Mouse (Mus musculus) embryonic fibroblast, embryonic 13.5 days (primary cell): ENCODE measurements around the gene Srsf5. TPM values are rescaled to one million over a fixed set of nuclear protein-coding genes. Genes with fewer than 3 reads are reported as not detected.
"Not testable (repeated sequence)": the region's sequence is repeated elsewhere in the genome, so short reads cannot be mapped to it uniquely, and the experiment has no call there.

Experiments
- H3K27ac ChIP-seq: 2 replicates; pipeline ENCODE4 v1.5.1; 2012; ENCODE audit warnings: low read length, control low read depth, inconsistent platforms; ENCODE audit not compliant: insufficient read depth
- H3K4me1 ChIP-seq: 2 replicates; pipeline ENCODE4 v1.6.1; 2011; ENCODE audit warnings: low read length; ENCODE audit not compliant: control insufficient read depth, insufficient read depth
- H3K4me3 ChIP-seq: 2 replicates; pipeline ENCODE4 v1.5.1; 2011; ENCODE audit warnings: mild to moderate bottlenecking, control low read depth, low read length; ENCODE audit not compliant: insufficient read depth
- CTCF ChIP-seq: IDR thresholded peaks from 2 replicates; pipeline ENCODE4 v1.5.1; 2011; ENCODE audit warnings: mild to moderate bottlenecking, control low read depth, low read length, moderate library complexity, borderline replicate concordance; ENCODE audit not compliant: insufficient read depth
- POLR2A ChIP-seq: IDR thresholded peaks from 2 replicates; pipeline ENCODE4 v1.6.1; 2011; ENCODE audit warnings: low read depth, mild to moderate bottlenecking, control low read depth, low read length, moderate library complexity
- polyA plus RNA-seq: library from polyadenylated mRNA; stranded (reverse); fragments of >200 nt; gene quantifications from 2 replicates; pipeline ENCODE4 v1.2.4, GENCODE M21; 2011; ENCODE audit warnings: low read depth; ENCODE audit not compliant: missing spikeins, insufficient read length

Gene Srsf5
- polyA plus RNA-seq, 1 experiment = 457 TPM

DNA sequence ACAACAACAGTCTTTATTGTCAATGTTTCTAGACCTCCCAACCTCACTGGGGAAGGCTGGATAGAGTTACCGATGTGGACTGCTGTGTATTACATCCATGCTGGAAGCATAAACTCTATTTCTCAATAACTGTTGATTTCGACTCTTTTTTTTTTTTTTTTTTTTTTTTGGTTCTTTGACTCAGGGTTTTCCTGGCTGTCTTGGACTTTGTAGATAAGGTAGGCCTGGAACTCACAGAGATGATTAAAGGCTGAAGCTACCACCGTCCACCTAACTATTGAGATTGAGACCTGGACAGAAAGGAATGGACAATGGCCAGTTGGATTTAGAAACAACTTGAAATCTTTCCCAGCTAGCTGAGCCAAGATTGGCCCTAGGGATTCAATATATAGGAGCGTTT lies 1.1 kb upstream of the Srsf5 start:
- no peak overlapping the region for H3K4me3 ChIP-seq
- no peak overlapping the region for H3K27ac ChIP-seq
- TF ChIP-seq POLR2A (no peak), CTCF (no peak)
- H3K4me1 ChIP-seq = peaks cover 6% of the 10 kb centered on the region

DNA sequence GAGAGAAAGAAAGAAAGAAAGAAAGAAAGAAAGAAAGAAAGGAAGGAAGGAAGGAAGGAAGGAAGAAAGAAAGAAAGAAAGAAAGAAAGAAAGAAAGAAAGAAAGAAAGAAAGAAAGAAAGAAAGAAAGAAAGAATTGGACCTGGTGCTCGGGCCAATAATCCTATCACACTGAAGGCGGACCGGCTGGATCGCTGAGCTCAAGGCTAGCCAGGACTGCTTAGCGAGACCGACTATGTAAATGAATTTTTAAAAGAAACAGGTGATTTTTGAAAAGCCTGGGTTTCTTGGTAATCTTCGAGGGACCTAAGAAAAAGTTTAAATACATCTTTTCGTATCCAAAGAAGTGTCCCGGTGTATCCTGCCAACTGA lies 356 bp upstream of the Srsf5 start:
- not testable (repeated sequence) for H3K4me1 ChIP-seq, H3K27ac ChIP-seq
- H3K4me3 ChIP-seq = peak overlapping the region; percentile 35

DNA sequence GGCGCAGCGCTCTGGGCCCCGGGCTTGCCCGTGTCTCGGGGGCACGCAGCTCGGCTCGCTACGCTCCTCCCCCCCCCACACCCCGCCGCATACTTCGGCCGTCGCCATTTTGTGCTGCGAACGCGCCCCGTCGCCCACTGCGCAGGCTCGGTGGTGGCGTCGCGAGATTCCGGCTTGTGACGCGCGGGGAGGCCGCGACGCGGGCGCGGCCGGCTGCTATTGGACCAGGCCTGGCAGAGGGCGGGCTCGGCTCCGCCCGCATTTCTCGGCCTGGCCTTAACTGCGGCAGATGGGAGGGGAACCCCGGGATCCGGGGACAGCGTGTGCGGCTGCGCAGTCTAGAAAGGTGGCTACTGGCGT lies 672 bp downstream of the Srsf5 start:
- peak overlapping the region; percentile 92 for H3K4me3 ChIP-seq
- TF ChIP-seq POLR2A (peak; percentile 56; the same call in 1 of the 2 replicates), CTCF (no peak)
- peaks cover 7% of the 10 kb centered on the region for H3K4me1 ChIP-seq
- H3K27ac ChIP-seq = peak overlapping the region; percentile 86

DNA sequence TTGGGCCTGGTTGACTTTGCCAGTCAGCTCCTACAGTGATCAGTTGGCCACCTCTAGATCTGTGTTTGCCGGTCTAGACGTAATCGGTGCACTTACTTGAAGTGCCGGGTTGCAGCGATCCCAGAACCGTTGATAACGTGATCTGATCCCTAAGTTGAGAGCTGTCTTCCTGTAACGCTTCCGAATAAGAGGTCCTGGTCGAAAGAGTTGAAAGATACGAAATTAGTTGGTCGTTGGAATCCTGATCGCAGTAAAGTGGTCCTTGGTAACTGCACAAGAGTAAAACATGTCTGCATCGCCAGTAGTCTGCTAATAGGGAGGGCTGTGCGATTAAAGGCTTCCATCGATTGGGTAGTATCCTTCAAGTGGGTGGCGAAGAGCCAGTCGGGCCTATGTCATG lies 2.9 kb downstream of the Srsf5 start:
- H3K27ac ChIP-seq = no peak overlapping the region
- H3K4me1 ChIP-seq = peaks cover 12% of the 10 kb centered on the region
- H3K4me3 ChIP-seq = 0 out of 2 replicates have a peak overlapping the region, but pooled peaks have one; percentile 3
- no peak for TF ChIP-seq CTCF
- no peak for TF ChIP-seq POLR2A

DNA sequence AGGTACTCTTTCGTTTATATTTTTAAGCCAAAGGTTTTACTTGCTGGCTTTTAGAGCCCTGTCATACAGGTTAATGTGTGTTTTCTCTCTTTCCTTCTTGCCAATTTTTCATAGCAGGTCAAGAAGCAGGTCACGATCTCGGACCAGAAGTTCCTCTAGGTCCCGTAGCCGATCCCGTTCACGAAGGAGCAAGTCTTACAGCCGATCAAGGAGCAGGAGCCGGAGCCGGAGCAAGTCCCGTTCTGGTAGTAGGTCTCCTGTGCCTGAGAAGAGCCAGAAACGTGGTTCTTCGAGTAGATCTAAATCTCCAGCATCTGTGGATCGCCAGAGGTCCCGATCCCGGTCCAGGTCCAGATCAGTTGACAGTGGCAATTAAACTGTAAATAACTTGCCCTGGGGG lies 4.3 kb downstream of the Srsf5 start:
- not testable (repeated sequence) for H3K27ac ChIP-seq, H3K4me3 ChIP-seq
- H3K4me1 ChIP-seq = peaks cover 14% of the 10 kb centered on the region

DNA sequence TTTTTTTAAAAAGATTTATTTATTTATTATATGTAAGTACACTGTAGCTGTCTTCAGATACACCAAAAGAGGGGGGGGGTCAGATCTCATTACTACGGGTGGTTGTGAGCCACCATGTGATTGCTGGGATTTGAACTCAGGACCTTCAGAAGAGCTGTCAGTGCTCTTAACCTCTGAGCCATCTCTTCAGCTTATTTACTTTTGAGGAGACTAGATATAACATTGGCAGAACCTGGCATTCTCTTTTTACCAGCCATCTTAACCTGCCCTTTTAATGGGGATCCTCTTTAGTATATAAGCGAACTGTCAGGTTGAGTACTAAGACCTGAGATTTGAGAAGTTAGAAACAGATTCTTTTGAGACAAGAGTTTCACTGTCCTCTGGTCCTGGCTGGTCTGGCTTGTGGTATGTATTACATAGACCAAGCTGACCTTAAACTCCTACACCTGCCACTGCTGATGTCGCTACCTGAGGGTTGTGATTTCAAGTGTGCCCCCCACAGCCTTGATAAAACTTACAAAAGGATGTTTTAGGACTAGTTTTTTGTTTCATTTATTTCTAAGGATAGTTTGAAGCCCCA lies 6.4 kb downstream of the Srsf5 start:
- TF ChIP-seq CTCF = no peak
- TF ChIP-seq POLR2A = no peak
- no peak overlapping the region for H3K4me3 ChIP-seq
- peaks cover 14% of the 10 kb centered on the region for H3K4me1 ChIP-seq
- H3K27ac ChIP-seq = no peak overlapping the region

DNA sequence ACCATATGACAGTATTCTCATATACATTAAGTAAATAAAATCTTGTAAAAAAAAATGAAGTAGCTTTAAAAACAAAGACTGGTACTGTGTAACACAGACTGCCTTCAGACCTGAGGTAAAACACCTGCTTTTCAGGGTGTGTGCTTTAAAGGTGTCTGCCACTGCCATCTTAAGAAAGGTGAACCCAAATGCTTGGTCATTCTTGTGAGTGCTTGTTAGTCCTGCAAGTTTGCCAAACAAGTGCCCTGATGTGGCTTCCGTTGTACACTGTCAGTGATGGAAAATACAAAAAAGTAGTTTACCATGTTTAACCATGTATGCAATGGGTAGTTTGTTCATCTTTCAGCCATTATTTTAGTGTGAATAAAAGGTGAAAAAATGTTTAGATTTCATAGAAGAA lies 7.2 kb downstream of the Srsf5 start:
- H3K27ac ChIP-seq = no peak overlapping the region
- H3K4me3 ChIP-seq = no peak overlapping the region
- TF ChIP-seq POLR2A (no peak), CTCF (no peak)
- H3K4me1 ChIP-seq = peaks cover 12% of the 10 kb centered on the region

DNA sequence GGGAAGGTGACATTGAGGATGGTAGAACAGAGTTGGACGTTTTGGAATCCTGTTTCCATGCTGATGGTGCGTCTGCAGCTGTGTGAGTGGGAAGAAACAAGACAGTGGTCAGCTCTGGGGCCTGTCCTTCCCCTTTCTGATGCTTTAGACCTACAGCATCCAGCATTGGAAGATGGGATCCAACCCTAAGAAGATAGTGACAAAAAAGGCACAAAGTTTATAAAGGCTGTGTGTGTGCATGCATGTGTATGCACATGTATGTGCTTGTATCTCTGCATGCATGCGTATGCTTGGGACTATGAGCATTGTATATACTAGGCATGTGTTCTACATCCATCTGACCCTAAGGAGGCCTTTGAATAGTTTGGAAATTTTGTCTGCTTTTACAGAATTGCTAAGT lies 10.7 kb downstream of the Srsf5 start:
- no peak overlapping the region for H3K4me3 ChIP-seq
- no peak for TF ChIP-seq CTCF
- TF ChIP-seq POLR2A = no peak

DNA sequence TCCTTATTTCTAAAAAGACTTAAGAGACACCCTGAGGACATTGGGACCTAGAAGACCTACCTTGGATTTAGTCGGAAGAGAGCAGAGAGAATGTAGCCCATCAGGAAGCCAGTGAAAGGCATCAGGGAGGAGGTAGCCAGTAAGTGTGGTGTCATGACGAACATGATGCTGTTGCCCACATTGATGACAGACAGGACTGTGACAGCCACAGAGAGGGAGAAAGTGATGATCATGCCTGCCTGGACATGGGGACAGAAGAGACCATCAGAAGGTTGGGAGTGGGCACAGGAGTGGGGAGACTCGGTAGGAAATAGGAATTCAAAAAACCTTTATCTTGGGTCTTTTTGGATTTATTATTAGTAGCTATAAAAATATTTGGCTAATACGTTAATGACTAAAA lies 12.7 kb downstream of the Srsf5 start:
- TF ChIP-seq POLR2A (no peak), CTCF (no peak)
- Histone ChIP-seq H3K27ac (no peak overlapping the region), H3K4me3 (no peak overlapping the region), H3K4me1 (peaks cover 2% of the 10 kb centered on the region; the same call in 1 of the 2 replicates)

More for the DNA sequence above, 10.7 kb downstream of the Srsf5 start:
- Histone ChIP-seq H3K27ac (no peak overlapping the region), H3K4me1 (peaks cover 6% of the 10 kb centered on the region; the same call in 1 of the 2 replicates)

DNA sequence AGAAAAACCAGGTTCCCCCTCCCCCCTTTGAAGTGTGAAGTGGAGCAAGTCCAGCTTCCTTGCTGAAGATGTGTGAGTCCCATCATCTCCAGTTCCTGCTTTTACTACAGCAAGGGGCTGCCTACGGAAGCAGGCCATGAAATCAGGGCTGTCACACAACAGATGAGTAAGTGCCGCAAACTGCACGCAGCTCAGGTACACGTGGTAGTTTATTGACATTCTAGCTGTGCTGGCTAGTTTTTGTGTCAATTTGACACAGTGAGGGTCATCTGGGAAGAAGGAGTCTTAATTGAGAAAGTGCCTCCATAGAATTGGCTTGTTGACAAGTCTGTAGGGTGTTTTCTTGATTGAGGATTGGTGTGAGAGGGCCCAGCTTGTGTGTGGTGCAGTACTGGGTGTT lies 17.3 kb downstream of the Srsf5 start:
- Histone ChIP-seq H3K4me1 (no peaks in the 10 kb centered on the region), H3K27ac (no peak overlapping the region), H3K4me3 (no peak overlapping the region)
- no peak for TF ChIP-seq CTCF

DNA sequence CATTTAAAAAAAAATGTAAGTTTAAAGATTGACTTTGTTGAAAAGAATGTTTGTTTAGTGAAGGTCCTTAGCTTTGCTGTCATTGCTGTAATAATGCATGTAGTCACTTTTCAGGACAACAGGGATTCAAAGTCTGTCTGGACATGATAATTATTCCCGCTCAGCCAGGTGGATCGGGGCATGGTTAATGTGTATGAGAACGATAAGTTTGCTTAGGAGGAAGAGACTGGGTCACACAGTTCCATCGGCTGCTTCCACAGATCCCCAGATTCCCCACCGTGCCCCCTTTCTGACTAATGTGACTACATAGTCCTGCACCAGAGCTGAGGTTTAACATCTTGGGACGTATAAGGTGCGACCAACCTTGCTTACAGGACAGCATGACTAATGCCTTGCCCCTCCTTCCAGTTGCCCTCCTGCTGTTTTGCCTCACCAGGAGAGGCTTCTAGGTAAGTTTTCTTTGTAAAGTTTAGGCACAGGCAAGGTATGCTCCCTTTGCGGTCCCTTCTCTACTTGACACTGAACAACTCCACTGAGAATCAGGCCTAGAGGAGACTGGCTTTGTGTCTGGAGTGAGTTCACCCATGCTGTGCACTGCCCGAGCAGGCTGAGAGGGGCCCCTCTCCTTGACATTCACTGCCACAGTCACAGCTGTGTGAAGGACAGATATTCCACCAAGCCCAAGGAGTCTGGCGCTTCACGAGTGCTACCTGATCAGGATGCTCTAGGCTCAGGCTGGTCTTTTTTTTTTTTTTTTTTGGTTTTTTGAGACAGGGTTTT lies 20.9 kb downstream of the Srsf5 start:
- Histone ChIP-seq H3K27ac (no peak overlapping the region), H3K4me1 (no peaks in the 10 kb centered on the region), H3K4me3 (no peak overlapping the region)
- no peak for TF ChIP-seq POLR2A
- TF ChIP-seq CTCF = no peak
